ENCODE assay signal across 18 mouse cellular contexts in the genomic region with DNA sequence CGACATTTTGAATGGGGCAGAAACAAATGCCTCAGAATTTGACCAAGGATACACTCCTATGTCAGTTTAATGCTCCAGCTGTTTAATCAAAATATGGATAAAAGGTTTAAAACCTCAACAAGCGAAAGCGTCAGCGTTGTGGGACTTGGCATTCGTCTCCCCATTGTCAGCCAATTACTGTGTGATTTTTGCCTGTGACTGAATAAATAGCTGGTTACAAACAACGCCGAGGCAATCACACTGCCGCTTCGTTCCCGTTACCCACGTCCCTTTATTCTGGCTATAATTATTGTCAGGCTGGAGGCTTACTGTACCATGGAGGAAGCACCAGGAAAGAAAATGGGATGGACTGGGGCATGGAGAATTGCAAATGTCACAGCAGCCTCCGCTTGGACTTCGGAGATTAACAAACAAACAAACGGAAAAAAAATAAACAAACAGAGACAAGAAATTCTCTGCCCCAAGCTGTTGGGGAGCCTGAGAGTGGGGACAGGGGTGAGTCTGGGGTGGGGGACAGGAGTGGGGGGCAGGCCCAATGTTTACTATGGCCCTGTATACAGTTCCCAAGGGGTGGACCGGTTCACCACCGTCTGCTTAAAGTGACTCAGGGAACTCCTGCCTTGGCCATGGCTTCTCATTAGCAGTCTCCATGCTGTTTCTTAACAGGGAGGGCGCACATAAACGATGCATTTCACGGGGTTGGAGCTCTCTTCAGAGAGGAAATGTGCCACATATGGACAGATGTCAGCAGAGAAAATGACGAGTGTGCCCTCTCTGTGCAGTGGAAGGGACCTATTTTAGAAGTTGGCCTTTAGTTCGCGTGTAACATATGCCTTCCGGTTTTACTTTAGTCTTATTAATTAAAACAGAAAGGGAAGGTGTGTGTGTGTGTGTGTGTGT.
DNase-seq lines count a peak whose midpoint lies in the region; ATAC-seq lines count a peak whose summit lies in the region.
"Had no signal": no experiment of that assay in that cellular context is flagged by ENCODE, and none has a peak within 500 bp of the region (broad histone marks: within the 10 kb centered on the region; RNA-seq: fewer than 3 reads in every experiment).

No protein-coding gene starts in this region.

- no peak overlapping the region for H3K4me3 ChIP-seq in neural tube, embryonic 12.5 days
- no peak overlapping the region for H3K4me3 ChIP-seq in hindbrain, embryonic 12.5 days
- H3K4me3 ChIP-seq in midbrain, embryonic 13.5 days (replicated peaks), result no peak overlapping the region
- H3K4me3 ChIP-seq: erythroblast, embryonic 14.5 days; limb, embryonic 13.5 days had no signal

- no peak for ATAC-seq in neural tube, embryonic 12.5 days (ENCODE audit: low FRiP score, low read depth)
- peak; percentile 64 for ATAC-seq in hindbrain, embryonic 12.5 days (ENCODE audit: low FRiP score)
- ATAC-seq in midbrain, embryonic 13.5 days, result peak; percentile 62
- ATAC-seq: activated CD4-positive, CD25-positive, alpha-beta regulatory T cell, adult 4 months; intestine, postnatal 0 days; Patski had no signal

- H3K27me3 ChIP-seq in neural tube, embryonic 12.5 days (replicated peaks), result no peaks in the 10 kb centered on the region
- H3K27me3 ChIP-seq in hindbrain, embryonic 12.5 days, result no peaks in the 10 kb centered on the region
- no peaks in the 10 kb centered on the region for H3K27me3 ChIP-seq in midbrain, embryonic 13.5 days
- H3K27me3 ChIP-seq: limb, embryonic 13.5 days had no signal

- 62% methylated on average over 23 of the region's 23 CpGs for WGBS in neural tube, embryonic 12.5 days
- WGBS in hindbrain, embryonic 12.5 days, result 51% methylated on average over 23 of the region's 23 CpGs
- WGBS in midbrain, embryonic 13.5 days, result 55% methylated on average over 23 of the region's 23 CpGs

- no peak for DNase-seq in neural tube, embryonic 10.5 days (ENCODE audit: extremely low spot score, low spot score)
- DNase-seq in testis, postnatal 10 days (ENCODE audit: low spot score), result no peak
- no peak for DNase-seq in adrenal gland, postnatal 10 days
- no peak for DNase-seq in embryo, embryonic 10.5 days (ENCODE audit: low spot score)
- DNase-seq: adrenal gland, postnatal 36 days; cerebellum, adult 9-11 months; heart, postnatal 4 days; thymus, postnatal 14 days had no signal

- peaks cover 8% of the 10 kb centered on the region for H3K4me1 ChIP-seq in neural tube, embryonic 12.5 days
- H3K4me1 ChIP-seq in hindbrain, embryonic 12.5 days, result peaks cover 12% of the 10 kb centered on the region
- H3K4me1 ChIP-seq in midbrain, embryonic 13.5 days (replicated peaks), result peaks cover 14% of the 10 kb centered on the region

- H3K36me3 ChIP-seq in neural tube, embryonic 12.5 days, result no peaks in the 10 kb centered on the region
- H3K36me3 ChIP-seq in hindbrain, embryonic 12.5 days, result no peaks in the 10 kb centered on the region
- H3K36me3 ChIP-seq in midbrain, embryonic 13.5 days, result no peaks in the 10 kb centered on the region
- H3K36me3 ChIP-seq: limb, embryonic 13.5 days had no signal

- no peak overlapping the region for H3K27ac ChIP-seq in neural tube, embryonic 12.5 days
- H3K27ac ChIP-seq in hindbrain, embryonic 12.5 days, result peak overlapping the region; percentile 44
- peak overlapping the region; percentile 54 for H3K27ac ChIP-seq in midbrain, embryonic 13.5 days
- H3K27ac ChIP-seq: limb, embryonic 13.5 days; liver, embryonic 14.5 days; stomach, postnatal 0 days had no signal

- H3K9ac ChIP-seq in neural tube, embryonic 12.5 days, result no peak overlapping the region
- H3K9ac ChIP-seq in hindbrain, embryonic 12.5 days, result no peak overlapping the region
- no peak overlapping the region for H3K9ac ChIP-seq in midbrain, embryonic 13.5 days (replicated peaks)
- H3K9ac ChIP-seq: limb, embryonic 13.5 days; liver, embryonic 14.5 days had no signal

- H3K9me3 ChIP-seq in neural tube, embryonic 12.5 days, result no peaks in the 10 kb centered on the region
- no peaks in the 10 kb centered on the region for H3K9me3 ChIP-seq in hindbrain, embryonic 12.5 days (replicated peaks)
- no peaks in the 10 kb centered on the region for H3K9me3 ChIP-seq in midbrain, embryonic 13.5 days
- H3K9me3 ChIP-seq: limb, embryonic 13.5 days had no signal

- H3K4me2 ChIP-seq in neural tube, embryonic 12.5 days (replicated peaks), result peak overlapping the region; percentile 16
- H3K4me2 ChIP-seq in hindbrain, embryonic 12.5 days (replicated peaks), result peak overlapping the region; percentile 16; the same call in 1 of the 2 replicates
- peak overlapping the region; percentile 20; the same call in 1 of the 2 replicates for H3K4me2 ChIP-seq in midbrain, embryonic 13.5 days (replicated peaks)
- H3K4me2 ChIP-seq: limb, embryonic 13.5 days had no signal
